Mouse (Mus musculus) heart, postnatal 0 days (tissue): ENCODE results near the gene Ece1. TPM values are rescaled to one million over a fixed set of nuclear protein-coding genes. Genes with fewer than 3 reads are reported as not detected.

Source experiments
- ATAC-seq: fragments of 200-750 bp; cut with Nextera tagmentation; 2 replicates; pipeline ENCODE4 v1.8.0; 2017; ENCODE audit warnings: low read depth, moderate number of reproducible peaks, moderate library complexity; ENCODE audit not compliant: insufficient read depth
- DNase-seq: peaks from one replicate; pipeline ENCODE4 v3.0.0-alpha.2; 2016; ENCODE audit warnings: low spot score
- H3K27ac ChIP-seq: fragments of 300-500 bp; sonication (generic); 2 replicates; pipeline ENCODE4 v1.5.1; 2014; ENCODE audit warnings: low read depth, mild to moderate bottlenecking
- H3K27me3 ChIP-seq: fragments of 300-500 bp; sonication (generic); 2 replicates; pipeline ENCODE4 v1.6.1; 2014; ENCODE audit warnings: low read length, mixed read lengths; ENCODE audit not compliant: control insufficient read depth, insufficient read depth
- H3K36me3 ChIP-seq: fragments of 300-500 bp; sonication (generic); replicated peaks from 2 replicates; pipeline ENCODE4 v1.6.1; 2014; ENCODE audit warnings: low read length, mixed read lengths; ENCODE audit not compliant: control insufficient read depth, insufficient read depth
- H3K4me1 ChIP-seq: fragments of 300-500 bp; sonication (generic); 2 replicates; pipeline ENCODE4 v1.6.1; 2014; ENCODE audit warnings: antibody characterized with exemption; ENCODE audit not compliant: control insufficient read depth, insufficient read depth
- H3K4me2 ChIP-seq: fragments of 300-500 bp; sonication (generic); 2 replicates; pipeline ENCODE4 v1.6.1; 2014; ENCODE audit warnings: low read depth, mild to moderate bottlenecking, low read length, moderate library complexity
- H3K4me3 ChIP-seq: fragments of 300-500 bp; sonication (generic); 2 replicates; pipeline ENCODE4 v1.5.1; 2014; ENCODE audit warnings: low read depth, low read length
- H3K9ac ChIP-seq: fragments of 300-500 bp; sonication (generic); replicated peaks from 2 replicates; pipeline ENCODE4 v1.6.1; 2014; ENCODE audit warnings: low read depth, low read length, mixed read lengths
- H3K9me3 ChIP-seq: fragments of 300-500 bp; sonication (generic); replicated peaks from 2 replicates; pipeline ENCODE4 v1.6.1; 2016; ENCODE audit warnings: low read length; ENCODE audit not compliant: control insufficient read depth
- CTCF ChIP-seq: IDR thresholded peaks from 2 replicates; pipeline ENCODE4 v1.5.1; 2016; ENCODE audit warnings: antibody characterized with exemption, control low read depth, low read depth
- EP300 ChIP-seq: IDR thresholded peaks from 2 replicates; pipeline ENCODE4 v1.6.1; 2016; ENCODE audit warnings: antibody characterized with exemption, low read depth
- WGBS: fragments of 180-500 bp; shearing (Covaris S2); extraction: QIAGEN DNeasy Blood & Tissue Kit; methylation state at CpG from one replicate; pipeline ENCODE4 v1.1.7; 2014; 5-methylcytosine and 5-hydroxymethylcytosine counted together
- polyA plus RNA-seq: library from polyadenylated mRNA; unstranded; fragments of >200 nt; fragmentation: Nextera tagmentation; extraction: Ambion mirVana; gene quantifications from 2 replicates; pipeline ENCODE4 v1.2.1, GENCODE M21; 2015
- total RNA-seq: library from RNA; depleted of rRNA; stranded (reverse); fragments of >200 nt; gene quantifications from 2 replicates; pipeline ENCODE4 v1.2.3, GENCODE M21; 2014; ENCODE audit warnings: low replicate concordance

Ece1 gene
- total and polyA plus RNA-seq, 2 experiments from 2014 or later: 35.4 to 140 TPM

- Histone ChIP-seq H3K36me3 (no peaks in the 10 kb centered on the region), H3K4me3 (no peak overlapping the region), H3K4me1 (no peaks in the 10 kb centered on the region), H3K27me3 (no peaks in the 10 kb centered on the region), H3K9ac (no peak overlapping the region), H3K4me2 (no peak overlapping the region), H3K27ac (no peak overlapping the region), H3K9me3 (no peaks in the 10 kb centered on the region; the same call in 1 of the 2 replicates)
- TF ChIP-seq CTCF (no peak), EP300 (no peak)
- ATAC-seq: no peak
- WGBS: 76% methylated on average over 2 of the region's 2 CpGs
- no peak for DNase-seq
Observed at GRCm38 (mm10) chr4:137819487-137819886, 42.5 kb upstream of the Ece1 start.

- H3K36me3 ChIP-seq: no peaks in the 10 kb centered on the region
- H3K4me3 ChIP-seq: no peak overlapping the region
- no peaks in the 10 kb centered on the region for H3K4me1 ChIP-seq
- DNase-seq (no peak), ATAC-seq (no peak; the same call in 1 of the 2 replicates)
- no peak overlapping the region for H3K4me2 ChIP-seq
- H3K9me3 ChIP-seq: no peaks in the 10 kb centered on the region; the same call in 1 of the 2 replicates
- H3K27me3 ChIP-seq: no peaks in the 10 kb centered on the region
- H3K27ac ChIP-seq: no peak overlapping the region
- WGBS: 30% methylated on average over 3 of the region's 3 CpGs
- TF ChIP-seq EP300 (no peak), CTCF (no peak)
- H3K9ac ChIP-seq: no peak overlapping the region
Observed at GRCm38 (mm10) chr4:137820721-137821120, 41.3 kb upstream of the Ece1 start.

GRCm38 (mm10) chr4:137822537-137822936 is 39.5 kb upstream of the Ece1 start:
- ATAC-seq: no peak

GRCm38 (mm10) chr4:137823542-137823941 is 38.5 kb upstream of the Ece1 start:
- Histone ChIP-seq H3K4me3 (no peak overlapping the region), H3K4me2 (no peak overlapping the region), H3K36me3 (no peaks in the 10 kb centered on the region), H3K27me3 (no peaks in the 10 kb centered on the region), H3K4me1 (no peaks in the 10 kb centered on the region), H3K27ac (no peak overlapping the region), H3K9ac (no peak overlapping the region), H3K9me3 (no peaks in the 10 kb centered on the region; the same call in 1 of the 2 replicates)
- ATAC-seq (no peak), DNase-seq (no peak)
- TF ChIP-seq EP300 (no peak), CTCF (no peak)
- 82% methylated on average over 3 of the region's 3 CpGs for WGBS

More at GRCm38 (mm10) chr4:137822537-137822936, 39.5 kb upstream of the Ece1 start:
- WGBS: 84% methylated on average over 5 of the region's 5 CpGs
- Histone ChIP-seq H3K4me3 (no peak overlapping the region), H3K27ac (no peak overlapping the region), H3K36me3 (no peaks in the 10 kb centered on the region), H3K27me3 (no peaks in the 10 kb centered on the region), H3K4me1 (no peaks in the 10 kb centered on the region), H3K9ac (no peak overlapping the region), H3K9me3 (no peaks in the 10 kb centered on the region; the same call in 1 of the 2 replicates), H3K4me2 (no peak overlapping the region)
- DNase-seq: no peak
- TF ChIP-seq EP300 (no peak), CTCF (no peak)

GRCm38 (mm10) chr4:137824881-137825280 is 37.2 kb upstream of the Ece1 start:
- TF ChIP-seq CTCF (no peak), EP300 (no peak)
- no peaks in the 10 kb centered on the region for H3K4me1 ChIP-seq
- no peak overlapping the region for H3K4me2 ChIP-seq
- ATAC-seq (no peak), DNase-seq (no peak)
- no peaks in the 10 kb centered on the region for H3K27me3 ChIP-seq
- no peak overlapping the region for H3K27ac ChIP-seq
- no peaks in the 10 kb centered on the region for H3K36me3 ChIP-seq
- no peak overlapping the region for H3K9ac ChIP-seq
- WGBS: 73% methylated on average over 2 of the region's 2 CpGs
- no peak overlapping the region for H3K4me3 ChIP-seq
- H3K9me3 ChIP-seq: no peaks in the 10 kb centered on the region; the same call in 1 of the 2 replicates

- no peak overlapping the region for H3K27ac ChIP-seq
- no peak for ATAC-seq
- H3K36me3 ChIP-seq: no peaks in the 10 kb centered on the region
- H3K4me3 ChIP-seq: no peak overlapping the region
- TF ChIP-seq EP300 (no peak), CTCF (no peak)
- DNase-seq: no peak
- H3K4me2 ChIP-seq: no peak overlapping the region
- no peak overlapping the region for H3K9ac ChIP-seq
- no peaks in the 10 kb centered on the region for H3K9me3 ChIP-seq
- H3K4me1 ChIP-seq: no peaks in the 10 kb centered on the region
- WGBS: 15% methylated on average over 6 of the region's 6 CpGs
- peaks cover 11% of the 10 kb centered on the region; the same call in 1 of the 2 replicates for H3K27me3 ChIP-seq
Observed at GRCm38 (mm10) chr4:137830380-137830779, 31.7 kb upstream of the Ece1 start.
